Mouse (Mus musculus) kidney, adult 9 months (tissue): Measurements from ENCODE around the gene Bdnf.

Experiments
- DNase-seq: peaks from one replicate; pipeline ENCODE4 v3.0.0; 2022

Gene Bdnf

DNA sequence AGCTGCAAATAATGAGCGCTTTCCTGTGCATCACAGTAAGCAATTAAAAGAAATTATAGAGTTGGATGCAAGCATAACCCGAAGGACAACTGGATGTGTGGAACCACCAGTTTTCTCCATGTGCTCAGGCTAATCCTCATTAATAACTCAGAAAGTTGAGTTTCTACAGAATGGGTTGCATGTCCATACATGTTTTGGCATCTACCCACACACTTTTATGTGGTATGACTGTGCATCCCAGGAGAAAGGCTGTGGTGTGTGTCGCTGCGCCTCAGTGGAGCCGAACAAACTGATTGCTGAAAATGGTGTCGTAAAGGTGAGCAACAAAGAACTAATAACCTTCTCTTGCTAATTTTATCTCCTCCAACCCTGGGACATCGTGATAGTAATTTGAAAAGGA, 34.8 kb downstream of the Bdnf start:
- DNase-seq, result no peak

DNA sequence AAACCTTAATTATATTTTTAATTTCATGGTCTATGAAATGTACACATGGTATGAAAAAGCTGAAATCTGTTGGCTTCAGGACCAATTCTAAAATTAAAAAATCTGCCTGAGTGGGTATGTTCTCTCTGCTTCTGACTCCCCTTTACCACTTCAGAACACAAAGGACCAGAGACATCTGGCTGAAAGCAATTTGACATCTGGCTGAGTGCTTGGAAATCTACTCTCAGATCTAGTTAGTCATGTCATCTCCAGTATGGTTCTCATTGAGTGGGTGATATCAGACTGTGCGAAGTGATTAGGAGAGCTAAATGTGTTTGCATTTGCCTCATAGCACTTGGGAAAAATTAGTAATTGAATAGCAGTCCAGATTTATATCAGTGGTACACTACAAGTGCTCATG, 36.5 kb downstream of the Bdnf start:
- DNase-seq, result no peak

DNA sequence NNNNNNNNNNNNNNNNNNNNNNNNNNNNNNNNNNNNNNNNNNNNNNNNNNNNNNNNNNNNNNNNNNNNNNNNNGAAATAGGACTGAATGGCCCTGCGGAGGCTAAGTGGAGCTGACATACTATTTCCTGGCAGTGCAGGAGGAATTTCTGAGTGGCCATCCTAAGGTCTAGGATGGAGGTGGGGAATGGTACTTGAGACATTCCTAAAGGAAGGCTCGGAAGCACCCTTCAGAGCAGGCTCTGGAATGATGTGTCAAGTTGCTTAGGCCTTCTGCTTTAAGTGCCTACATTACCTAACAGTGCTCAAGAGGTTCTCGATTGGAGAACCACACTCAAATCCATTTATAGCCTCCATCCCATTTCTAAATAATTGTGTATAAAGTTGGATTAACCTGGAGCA, 50.8 kb downstream of the Bdnf start:
- no peak for DNase-seq

DNA sequence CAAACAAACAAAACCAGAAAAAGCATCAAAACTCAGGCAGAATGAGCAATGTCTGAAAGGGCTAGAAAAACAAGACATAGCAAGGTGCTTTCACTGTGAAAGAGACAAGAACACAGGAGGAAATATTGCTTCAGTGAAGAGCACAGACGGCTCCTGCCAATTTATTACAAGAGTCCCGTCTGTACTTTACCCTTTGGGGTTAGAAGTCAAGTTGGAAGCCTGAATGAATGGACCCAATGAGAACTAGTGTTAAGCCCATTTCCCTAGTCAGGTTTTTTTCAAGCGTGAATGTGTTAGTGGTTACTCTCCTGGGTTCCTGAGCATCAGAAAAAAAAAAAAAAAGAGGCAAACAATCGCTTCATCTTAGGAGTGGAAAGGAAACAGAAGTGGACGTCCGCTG, 51.3 kb downstream of the Bdnf start:
- DNase-seq, result peak; percentile 87

DNA sequence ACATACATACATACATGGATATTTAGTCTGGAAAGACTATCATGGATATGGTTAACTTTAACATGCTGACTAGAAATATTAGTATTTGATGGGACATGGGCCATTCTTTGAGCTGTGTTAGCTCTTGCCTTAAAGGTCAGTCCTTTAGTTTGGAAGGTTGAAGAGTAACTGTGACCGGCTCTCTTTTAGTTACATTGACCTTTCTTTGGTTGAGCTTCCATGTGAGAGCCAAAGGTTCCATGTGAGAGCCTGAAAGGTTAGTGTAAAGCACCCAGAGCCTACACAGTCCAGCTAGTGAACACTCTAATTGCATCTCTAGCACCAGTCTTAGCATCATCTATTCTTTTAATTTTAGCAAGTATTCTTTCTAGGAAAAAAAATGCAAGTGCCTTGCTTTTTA, 54.7 kb downstream of the Bdnf start:
- peak; percentile 66 for DNase-seq

DNA sequence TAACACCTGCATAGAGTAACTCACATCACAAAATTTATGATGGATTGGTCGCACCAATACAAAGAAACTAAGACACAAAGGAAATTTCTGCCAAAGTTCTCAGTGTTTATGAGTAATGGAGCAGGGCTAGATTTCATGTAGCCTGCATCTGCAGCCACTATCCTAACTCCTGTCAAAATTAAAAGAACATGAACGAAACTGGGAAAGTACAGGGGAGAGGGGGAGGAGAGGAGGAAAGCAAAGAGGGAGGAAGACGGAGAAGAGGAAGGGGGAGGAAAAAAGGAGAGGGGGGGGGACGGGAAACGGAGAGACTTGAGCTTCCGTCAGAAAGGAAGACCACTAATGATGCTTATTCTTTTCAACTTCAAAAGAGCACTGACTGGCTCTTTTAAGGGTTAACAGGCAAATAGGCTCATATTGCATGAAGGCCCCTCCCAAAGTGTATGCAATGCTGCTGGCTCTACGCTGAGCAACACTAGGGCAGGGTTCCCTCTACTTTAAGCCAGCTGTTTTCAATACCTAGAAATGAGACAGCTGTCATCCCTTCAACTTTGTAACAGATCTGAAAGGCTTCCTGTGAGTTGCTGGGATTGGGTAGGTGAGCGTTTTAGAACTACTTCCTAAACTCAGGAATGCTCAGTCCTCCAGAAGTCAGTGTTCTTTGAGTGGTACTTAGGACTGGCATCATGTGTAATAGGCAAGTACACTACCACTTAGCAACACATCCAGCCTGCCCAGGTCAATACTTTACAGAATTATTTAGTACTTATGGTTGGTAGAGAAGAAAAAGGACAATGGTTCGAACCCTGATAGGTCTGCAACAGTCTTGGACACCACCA, 58.9 kb downstream of the Bdnf start:
- DNase-seq, result no peak

DNA sequence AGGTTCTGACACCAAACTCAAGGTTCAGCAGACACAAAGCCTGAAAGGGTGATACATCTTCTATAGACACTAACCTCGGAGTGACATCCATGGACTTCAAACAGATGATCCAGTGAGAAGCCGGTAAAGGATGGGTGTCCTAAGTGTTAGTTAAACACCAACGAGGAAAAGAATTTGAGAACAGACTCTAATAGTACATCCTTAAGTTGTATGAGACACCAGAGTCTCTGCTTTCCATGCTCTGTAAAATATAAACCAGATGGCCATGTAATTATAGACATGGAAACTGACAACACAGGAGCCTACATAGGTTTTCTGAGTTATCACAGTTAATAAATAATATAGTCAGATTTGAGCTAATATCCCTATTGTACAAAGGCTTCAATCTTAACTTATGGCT, 59.7 kb downstream of the Bdnf start:
- peak; percentile 23 for DNase-seq

DNA sequence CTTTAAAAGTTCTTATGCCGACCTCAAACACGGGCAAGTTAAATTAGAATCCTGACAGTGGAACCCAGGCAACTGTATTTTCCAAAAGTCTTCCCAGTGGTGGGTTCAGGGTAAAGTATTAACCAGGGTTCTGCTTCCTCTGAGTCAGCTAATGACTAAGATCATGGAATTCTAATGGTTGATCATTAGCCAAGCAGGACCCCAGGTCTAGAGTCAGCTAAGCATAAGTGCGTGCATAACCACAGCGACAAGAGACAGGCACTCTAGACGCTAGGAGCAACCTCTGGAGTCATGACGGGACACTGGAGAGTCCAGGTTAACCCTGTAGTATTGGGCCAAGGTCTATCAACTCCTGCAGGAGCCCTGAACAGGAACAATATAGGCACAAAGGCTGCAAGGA, 60.2 kb downstream of the Bdnf start:
- peak; percentile 92 for DNase-seq

DNA sequence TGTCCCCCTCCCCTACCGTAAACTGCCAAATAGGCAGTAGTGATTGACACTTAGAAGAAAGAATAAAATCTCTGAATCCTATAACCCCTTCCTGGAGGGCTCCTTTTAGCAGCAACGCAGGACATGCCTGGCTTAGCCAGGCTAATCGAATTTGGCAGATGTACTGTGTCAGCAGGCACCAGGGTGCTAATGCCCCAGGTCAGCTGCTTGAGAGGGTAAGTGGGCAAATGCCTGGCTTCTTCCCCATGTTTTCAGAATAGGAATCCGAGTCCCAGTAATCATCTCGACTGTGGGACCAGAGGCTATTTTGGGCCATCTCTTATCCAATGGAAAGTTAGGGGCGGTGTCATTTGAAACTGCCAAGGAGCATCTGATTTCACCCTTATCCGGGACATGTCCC, 60.8 kb downstream of the Bdnf start:
- peak; percentile 62 for DNase-seq

DNA sequence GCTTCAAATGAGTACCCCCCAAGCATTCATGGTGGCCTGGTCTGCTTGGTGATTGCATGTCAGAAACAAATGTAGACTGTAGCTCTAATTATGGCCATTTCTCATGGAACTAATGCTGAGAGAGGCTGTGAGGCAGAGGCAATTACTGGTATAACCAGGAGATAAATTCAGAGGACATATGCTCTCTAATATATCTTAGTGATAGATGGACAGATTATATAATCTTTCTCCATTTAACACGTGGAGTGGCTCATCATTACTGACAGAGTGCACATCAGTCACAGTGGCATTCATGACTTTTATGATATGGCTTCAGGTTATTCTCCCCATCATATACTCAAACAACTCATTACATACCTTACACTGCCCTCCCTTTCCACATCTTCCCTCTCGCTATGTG, 61.8 kb downstream of the Bdnf start:
- no peak for DNase-seq

DNA sequence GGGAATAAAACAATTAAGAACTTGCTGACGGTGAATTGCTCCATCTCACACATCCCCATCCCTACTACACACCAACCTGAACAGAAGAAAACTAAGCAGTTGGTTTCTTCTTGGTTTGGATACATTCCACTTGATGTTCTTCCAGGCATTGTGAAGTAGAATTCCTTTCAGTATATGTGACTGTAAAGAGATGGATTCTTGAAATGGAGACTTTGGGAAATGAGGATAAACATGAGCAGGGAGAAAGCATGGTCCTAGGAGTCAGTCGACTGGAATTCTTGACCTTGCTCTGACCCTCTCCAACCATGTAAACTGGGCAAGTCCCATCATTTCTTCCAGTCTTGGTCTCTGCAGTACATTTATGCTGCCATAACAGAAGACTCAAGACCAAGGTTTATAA, 63.8 kb downstream of the Bdnf start:
- no peak for DNase-seq

DNA sequence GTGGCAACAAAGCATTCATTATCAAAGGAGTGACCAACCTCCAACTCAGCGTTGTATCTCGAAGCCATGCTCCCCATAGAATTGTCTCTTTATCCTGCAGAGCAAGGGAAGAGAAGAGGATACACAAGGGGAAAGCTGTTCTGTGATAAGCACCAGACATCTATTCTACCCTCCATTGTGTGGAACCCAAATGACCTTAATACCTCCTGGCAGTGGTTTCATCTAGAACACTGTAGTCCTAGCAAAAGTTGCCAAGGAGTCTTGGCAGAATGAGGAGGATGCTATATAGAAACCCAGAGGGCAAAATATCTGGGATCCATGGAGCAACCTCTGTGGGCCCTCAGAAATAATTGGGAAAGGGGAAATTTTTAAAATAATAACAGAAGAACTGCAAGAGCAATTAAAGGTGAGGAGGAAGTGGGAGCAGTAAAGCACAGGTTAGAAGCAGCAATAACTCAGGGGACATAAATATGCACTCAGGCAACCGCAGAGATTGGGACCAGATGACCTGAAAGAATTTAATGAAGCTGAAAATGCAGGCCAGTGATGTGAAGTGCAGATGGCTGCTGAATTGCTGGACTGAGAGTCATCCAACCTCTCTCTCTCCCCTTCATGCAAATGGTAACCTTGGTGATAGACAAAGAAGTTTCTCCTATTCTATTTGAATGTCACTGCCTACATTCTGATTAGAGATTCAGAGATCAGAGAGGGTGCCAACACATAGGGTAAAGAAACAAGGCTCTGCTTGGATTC, 68.9 kb downstream of the Bdnf start:
- DNase-seq, result no peak

DNA sequence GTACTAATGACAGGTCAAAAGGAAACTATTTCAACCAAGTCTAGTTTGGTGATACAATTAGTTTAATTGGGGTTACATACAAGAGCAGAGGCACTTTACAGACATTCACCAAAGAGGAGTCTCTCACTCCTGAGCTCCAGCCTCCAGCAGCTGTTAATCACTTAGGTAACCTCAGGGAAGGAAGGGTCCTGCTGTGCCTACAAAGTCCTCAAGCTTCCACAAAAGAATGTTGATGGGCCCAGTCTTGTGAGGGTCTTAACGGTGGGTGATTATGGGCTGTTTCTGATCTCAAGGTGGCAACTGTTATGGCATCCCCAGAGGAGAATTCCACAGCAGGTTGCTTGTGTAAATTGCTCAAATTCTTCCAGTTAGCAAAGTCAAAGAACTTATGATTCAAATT, 71.7 kb downstream of the Bdnf start:
- no peak for DNase-seq

DNA sequence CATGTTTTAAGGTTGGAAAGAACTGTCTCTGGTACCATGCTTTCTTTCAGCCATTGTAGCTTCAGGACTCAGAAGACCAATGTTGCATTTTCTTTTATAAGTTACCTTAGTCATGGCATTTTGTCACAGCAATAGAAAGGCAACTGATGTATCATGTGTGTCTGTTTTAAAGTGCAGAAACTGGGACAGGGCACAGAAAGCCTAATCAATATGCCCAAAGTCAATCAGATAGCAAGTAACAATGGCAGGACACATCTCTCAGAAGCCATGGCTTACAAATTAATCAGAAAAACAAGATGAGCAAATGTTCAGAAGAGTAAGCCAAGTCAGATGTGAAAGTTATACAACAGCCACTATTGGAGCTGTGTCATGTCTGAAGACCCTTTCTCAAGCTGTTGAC, 73.9 kb downstream of the Bdnf start:
- no peak for DNase-seq

DNA sequence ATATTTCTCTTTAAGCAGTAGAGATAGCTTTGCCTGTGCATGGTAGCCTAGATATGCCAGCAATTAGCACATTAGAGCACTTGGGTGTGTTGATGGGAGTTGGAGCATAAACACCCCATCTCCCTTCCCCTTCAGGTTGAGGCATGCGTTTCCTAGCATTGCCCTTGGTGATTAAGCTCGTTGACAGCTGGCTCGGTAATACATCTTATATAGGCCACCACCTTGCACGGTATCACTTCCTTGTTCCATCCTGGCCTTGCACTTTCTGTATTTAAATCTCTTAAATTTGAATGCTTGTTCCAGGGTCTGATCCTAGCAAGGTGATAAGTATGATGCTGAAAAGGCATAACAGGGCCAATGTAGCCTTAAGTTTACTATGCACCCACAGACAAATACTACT, 74.3 kb downstream of the Bdnf start:
- no peak for DNase-seq

DNA sequence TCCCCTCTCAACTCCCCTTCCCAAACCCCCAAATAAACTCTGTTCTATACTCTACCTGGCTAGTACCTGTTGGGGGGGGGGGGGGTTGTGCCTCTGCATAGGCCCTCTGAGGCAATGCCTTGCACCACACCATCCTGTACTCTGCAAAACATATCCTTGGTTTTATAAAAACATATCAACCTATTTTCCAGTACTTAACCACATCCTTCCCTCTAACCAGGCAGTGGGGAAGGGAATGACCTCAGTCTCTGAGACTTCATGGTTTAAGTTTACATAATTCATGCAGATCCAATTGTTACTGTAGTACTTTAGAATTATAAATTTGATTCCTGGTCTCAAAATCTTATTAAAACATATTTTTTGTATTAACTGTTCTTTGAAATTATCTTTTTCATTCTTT, 75.5 kb downstream of the Bdnf start:
- no peak for DNase-seq

DNA sequence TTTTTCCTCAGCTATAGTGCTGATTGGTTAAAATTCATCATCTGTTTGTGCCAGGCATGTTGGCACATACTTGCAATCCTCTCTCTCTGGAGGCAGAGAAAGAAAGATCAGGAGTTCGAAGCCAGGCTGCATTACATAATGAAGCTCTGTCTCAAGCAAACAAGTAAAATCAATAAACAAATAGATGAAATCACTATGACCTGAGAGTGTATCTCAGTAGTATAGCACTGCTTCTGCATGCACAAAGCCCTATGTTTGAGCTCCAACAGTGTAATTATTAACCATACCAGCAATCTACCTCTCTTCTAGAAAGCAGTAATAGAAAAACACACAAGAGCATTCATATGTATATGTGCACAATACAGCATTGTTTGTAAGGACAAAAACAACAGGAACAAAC, 76.0 kb downstream of the Bdnf start:
- no peak for DNase-seq

DNA sequence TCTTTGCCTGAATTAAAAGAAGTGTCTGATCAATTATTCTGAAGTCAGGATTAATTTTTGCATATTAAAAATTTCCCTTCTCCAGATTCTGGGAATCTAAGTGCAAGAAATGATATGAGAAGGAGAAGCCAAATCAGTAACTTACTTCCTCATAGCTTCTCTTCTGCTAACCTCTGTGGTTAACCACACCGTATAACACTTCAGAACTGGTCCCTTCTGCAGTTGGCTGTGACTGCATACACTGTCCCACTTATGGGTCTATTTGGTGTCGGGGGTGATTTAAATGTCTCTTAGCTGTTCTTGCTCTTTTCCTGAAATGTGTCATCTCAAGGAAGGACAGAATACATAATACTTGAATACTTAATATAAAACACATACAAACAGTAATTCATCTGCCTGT, 81.8 kb downstream of the Bdnf start:
- no peak for DNase-seq

DNA sequence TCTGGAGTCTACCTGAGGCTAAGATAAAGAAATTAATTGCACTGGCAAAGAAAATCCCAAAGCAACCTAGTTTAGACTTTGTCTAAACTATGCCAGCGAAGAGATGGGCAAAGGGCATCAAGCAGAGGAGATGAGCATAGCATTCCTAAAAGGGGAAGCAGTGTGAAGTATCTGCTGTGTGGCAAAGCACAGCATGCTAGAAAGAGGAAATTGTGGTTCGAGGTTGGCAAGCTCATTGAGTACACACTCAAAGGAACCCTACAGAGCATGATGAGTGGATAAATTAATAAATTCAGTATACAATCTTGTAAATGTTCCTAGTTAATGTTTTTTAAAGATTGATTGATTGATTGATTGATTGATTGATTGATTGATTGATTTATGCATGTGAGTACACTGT, 92.3 kb downstream of the Bdnf start:
- no peak for DNase-seq

DNA sequence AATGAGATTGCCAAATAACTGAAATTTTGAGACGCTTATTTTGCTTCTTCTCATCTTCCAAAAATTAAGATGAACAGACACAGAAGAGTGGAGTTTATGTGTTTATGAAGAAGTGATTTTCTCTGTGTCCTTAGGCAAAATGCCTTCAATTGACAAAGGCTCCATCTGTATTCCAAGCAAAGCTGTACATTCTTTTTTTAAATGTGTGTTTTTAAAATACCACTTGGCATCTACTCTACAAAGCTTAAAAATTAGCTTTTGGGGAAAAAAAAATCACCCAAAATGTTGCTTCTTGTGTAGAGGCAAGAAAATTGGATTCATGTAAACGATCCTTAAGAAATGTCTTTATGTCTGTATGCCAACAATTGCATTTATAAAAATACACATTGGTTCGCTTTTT, 94.3 kb downstream of the Bdnf start:
- DNase-seq, result no peak

DNA sequence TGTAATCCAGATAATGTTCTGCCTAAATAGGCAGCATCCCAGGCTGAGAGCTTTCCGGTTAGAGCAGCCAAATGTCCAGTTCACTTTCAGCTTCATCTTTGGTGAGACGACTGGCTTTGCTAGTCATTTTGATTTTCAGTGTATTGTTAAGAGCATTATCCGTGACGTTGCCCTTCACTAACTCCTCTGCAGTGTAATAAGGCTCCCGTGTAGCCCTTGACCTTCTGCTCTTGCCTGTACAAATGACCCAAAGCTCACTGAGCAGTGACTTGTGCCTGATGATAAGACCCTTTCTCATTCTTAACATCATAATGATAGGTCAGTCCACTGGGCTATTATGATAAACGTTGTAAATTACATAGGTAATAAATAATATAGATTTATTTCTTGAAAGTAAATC, 101.9 kb downstream of the Bdnf start:
- DNase-seq, result no peak
